Mouse (Mus musculus): ENCODE results near the gene Trim7. TPM values are rescaled to one million over a fixed set of nuclear protein-coding genes. Genes with fewer than 3 reads are reported as not detected.

Gene Trim7
- polyA plus RNA-seq, 1 experiment from 2014 or later: 1.00 TPM

GRCm38 (mm10) chr11:48807563-48808303, 18.2 kb upstream of the Trim7 start:
- peak; percentile 22; the same call in 1 of the 2 replicates for ATAC-seq (ENCODE audit: low FRiP score)
- H3K27me3 ChIP-seq: no peaks in the 10 kb centered on the region
- peaks cover 98% of the 10 kb centered on the region for H3K36me3 ChIP-seq (replicated peaks)
- no peak overlapping the region for H3K9ac ChIP-seq
- H3K4me2 ChIP-seq: no peak overlapping the region
- no peaks in the 10 kb centered on the region for H3K9me3 ChIP-seq
- H3K4me1 ChIP-seq: 0 out of 2 replicates have a peak, but pooled peaks cover under 1% of the 10 kb centered on the region
- no peak overlapping the region for H3K4me3 ChIP-seq (replicated peaks)
- H3K27ac ChIP-seq: no peak overlapping the region
- WGBS: 74% methylated on average over 14 of the region's 14 CpGs

GRCm38 (mm10) chr11:48808304-48808646, 17.7 kb upstream of the Trim7 start:
- no peaks in the 10 kb centered on the region for H3K4me1 ChIP-seq
- no peaks in the 10 kb centered on the region for H3K27me3 ChIP-seq
- H3K4me2 ChIP-seq: no peak overlapping the region
- no peak overlapping the region for H3K27ac ChIP-seq
- H3K9me3 ChIP-seq: no peaks in the 10 kb centered on the region
- peaks cover 96% of the 10 kb centered on the region for H3K36me3 ChIP-seq (replicated peaks)
- H3K4me3 ChIP-seq (replicated peaks): no peak overlapping the region
- no peak for ATAC-seq (ENCODE audit: low FRiP score)
- no peak overlapping the region for H3K9ac ChIP-seq

GRCm38 (mm10) chr11:48808737-48809433, 17.1 kb upstream of the Trim7 start:
- 74% methylated on average over 16 of the region's 16 CpGs for whole genome bisulfite sequencing
- 0 out of 2 replicates have a peak overlapping the region, but pooled peaks have one; percentile 25 for H3K27ac ChIP-seq
- H3K4me1 ChIP-seq: no peaks in the 10 kb centered on the region
- H3K4me2 ChIP-seq: no peak overlapping the region
- no peak overlapping the region for H3K4me3 ChIP-seq (replicated peaks)
- H3K9ac ChIP-seq: no peak overlapping the region
- ATAC-seq (ENCODE audit: low FRiP score): no peak
- H3K9me3 ChIP-seq: no peaks in the 10 kb centered on the region
- no peaks in the 10 kb centered on the region for H3K27me3 ChIP-seq
- peaks cover 92% of the 10 kb centered on the region for H3K36me3 ChIP-seq (replicated peaks)

- no peaks in the 10 kb centered on the region for H3K27me3 ChIP-seq
- no peak for ATAC-seq (ENCODE audit: low FRiP score)
- no peak overlapping the region for H3K4me3 ChIP-seq (replicated peaks)
- H3K9me3 ChIP-seq: no peaks in the 10 kb centered on the region
- H3K9ac ChIP-seq: no peak overlapping the region
- 84% methylated on average over 4 of the region's 4 CpGs for WGBS
- H3K36me3 ChIP-seq (replicated peaks): peaks cover 87% of the 10 kb centered on the region
- H3K27ac ChIP-seq: no peak overlapping the region
- no peak overlapping the region for H3K4me2 ChIP-seq
- H3K4me1 ChIP-seq: peaks cover 4% of the 10 kb centered on the region
Observed at GRCm38 (mm10) chr11:48809434-48809830, 16.5 kb upstream of the Trim7 start.

GRCm38 (mm10) chr11:48810142-48810541, 15.8 kb upstream of the Trim7 start:
- WGBS: 86% methylated on average over 2 of the region's 2 CpGs
- Histone ChIP-seq H3K4me2 (no peak overlapping the region), H3K36me3 (replicated peaks) (peaks cover 81% of the 10 kb centered on the region), H3K4me1 (peaks cover 11% of the 10 kb centered on the region), H3K27me3 (no peaks in the 10 kb centered on the region), H3K9ac (no peak overlapping the region), H3K27ac (no peak overlapping the region), H3K9me3 (no peaks in the 10 kb centered on the region), H3K4me3 (replicated peaks) (no peak overlapping the region)
- no peak for ATAC-seq (ENCODE audit: low FRiP score)

- no peaks in the 10 kb centered on the region for H3K27me3 ChIP-seq
- H3K9ac ChIP-seq: no peak overlapping the region
- H3K4me1 ChIP-seq: peaks cover 23% of the 10 kb centered on the region
- H3K36me3 ChIP-seq (replicated peaks): peaks cover 49% of the 10 kb centered on the region
- H3K4me2 ChIP-seq: no peak overlapping the region
- ATAC-seq (ENCODE audit: low FRiP score): no peak
- H3K9me3 ChIP-seq: no peaks in the 10 kb centered on the region
- H3K4me3 ChIP-seq (replicated peaks): no peak overlapping the region
- no peak overlapping the region for H3K27ac ChIP-seq
Observed at GRCm38 (mm10) chr11:48813782-48814181, 12.2 kb upstream of the Trim7 start.

- Histone ChIP-seq H3K9ac (peak overlapping the region; percentile 80), H3K27ac (no peak overlapping the region), H3K36me3 (replicated peaks) (peaks cover 28% of the 10 kb centered on the region), H3K9me3 (no peaks in the 10 kb centered on the region), H3K4me3 (replicated peaks) (peak overlapping the region; percentile 86), H3K27me3 (no peaks in the 10 kb centered on the region), H3K4me2 (peak overlapping the region; percentile 91), H3K4me1 (peaks cover 23% of the 10 kb centered on the region)
- no peak for ATAC-seq (ENCODE audit: low FRiP score)
- 82% methylated on average over 16 of the region's 16 CpGs for WGBS
Observed at GRCm38 (mm10) chr11:48815851-48816250, 10.1 kb upstream of the Trim7 start.

- peaks cover 24% of the 10 kb centered on the region for H3K36me3 ChIP-seq (replicated peaks)
- no peaks in the 10 kb centered on the region for H3K27me3 ChIP-seq
- 4% methylated on average over 17 of the region's 23 CpGs for WGBS
- H3K27ac ChIP-seq: peak overlapping the region; percentile 94
- peak overlapping the region; percentile 80 for H3K9ac ChIP-seq
- peak overlapping the region; percentile 86 for H3K4me3 ChIP-seq (replicated peaks)
- H3K4me1 ChIP-seq: peaks cover 23% of the 10 kb centered on the region
- peak overlapping the region; percentile 91 for H3K4me2 ChIP-seq
- peak; percentile 63 for ATAC-seq (ENCODE audit: low FRiP score)
- no peaks in the 10 kb centered on the region for H3K9me3 ChIP-seq
Observed at GRCm38 (mm10) chr11:48816281-48816781, 9.6 kb upstream of the Trim7 start.

- peaks cover 17% of the 10 kb centered on the region for H3K36me3 ChIP-seq (replicated peaks)
Observed at GRCm38 (mm10) chr11:48816800-48817665, 8.9 kb upstream of the Trim7 start, which contains the start of gene Trim41. TSS of gene Trim41 (minus strand) at chr11:48817353.

GRCm38 (mm10) chr11:48817794-48818193, 8.1 kb upstream of the Trim7 start:
- peak overlapping the region; percentile 94 for H3K27ac ChIP-seq
- H3K9me3 ChIP-seq: no peaks in the 10 kb centered on the region
- H3K4me2 ChIP-seq: peak overlapping the region; percentile 91
- peak overlapping the region; percentile 86 for H3K4me3 ChIP-seq (replicated peaks)
- H3K27me3 ChIP-seq: peaks cover 4% of the 10 kb centered on the region
- peaks cover 23% of the 10 kb centered on the region for H3K4me1 ChIP-seq
- peak overlapping the region; percentile 80 for H3K9ac ChIP-seq
- WGBS: 8% methylated on average over 9 of the region's 9 CpGs
- ATAC-seq (ENCODE audit: low FRiP score): 0 out of 2 replicates have a peak, but pooled peaks have one; percentile 4
- H3K36me3 ChIP-seq (replicated peaks): peaks cover 11% of the 10 kb centered on the region

More at GRCm38 (mm10) chr11:48816800-48817665, 8.9 kb upstream of the Trim7 start, which contains the start of gene Trim41:
- Histone ChIP-seq H3K4me3 (replicated peaks) (peak within 1 kb of the TSS; percentile 86), H3K27me3 (no peaks in the 10 kb centered on the region), H3K9ac (peak within 1 kb of the TSS; percentile 80), H3K4me1 (peaks cover 23% of the 10 kb centered on the region), H3K4me2 (peak within 1 kb of the TSS; percentile 91), H3K9me3 (no peaks in the 10 kb centered on the region), H3K27ac (peak within 1 kb of the TSS; percentile 94)
- WGBS: under 1% methylated on average over 69 of the region's 77 CpGs
- ATAC-seq (ENCODE audit: low FRiP score): peak; percentile 96

- H3K9ac ChIP-seq: peak overlapping the region; percentile 80; the same call in 1 of the 2 replicates
- H3K36me3 ChIP-seq (replicated peaks): peaks cover 7% of the 10 kb centered on the region
- no peak for ATAC-seq (ENCODE audit: low FRiP score)
- no peak overlapping the region for H3K27ac ChIP-seq
- H3K4me2 ChIP-seq: peak overlapping the region; percentile 91
- WGBS: under 1% methylated on average over 16 of the region's 16 CpGs
- H3K4me3 ChIP-seq (replicated peaks): peak overlapping the region; percentile 86
- H3K4me1 ChIP-seq: peaks cover 23% of the 10 kb centered on the region
- H3K27me3 ChIP-seq: peaks cover 5% of the 10 kb centered on the region
- no peaks in the 10 kb centered on the region for H3K9me3 ChIP-seq
Observed at GRCm38 (mm10) chr11:48818346-48818745, 7.6 kb upstream of the Trim7 start.

Measured in forebrain, embryonic 12.5 days (tissue).